Mouse (Mus musculus): Measurements from ENCODE around the gene Bach2.

DNA sequence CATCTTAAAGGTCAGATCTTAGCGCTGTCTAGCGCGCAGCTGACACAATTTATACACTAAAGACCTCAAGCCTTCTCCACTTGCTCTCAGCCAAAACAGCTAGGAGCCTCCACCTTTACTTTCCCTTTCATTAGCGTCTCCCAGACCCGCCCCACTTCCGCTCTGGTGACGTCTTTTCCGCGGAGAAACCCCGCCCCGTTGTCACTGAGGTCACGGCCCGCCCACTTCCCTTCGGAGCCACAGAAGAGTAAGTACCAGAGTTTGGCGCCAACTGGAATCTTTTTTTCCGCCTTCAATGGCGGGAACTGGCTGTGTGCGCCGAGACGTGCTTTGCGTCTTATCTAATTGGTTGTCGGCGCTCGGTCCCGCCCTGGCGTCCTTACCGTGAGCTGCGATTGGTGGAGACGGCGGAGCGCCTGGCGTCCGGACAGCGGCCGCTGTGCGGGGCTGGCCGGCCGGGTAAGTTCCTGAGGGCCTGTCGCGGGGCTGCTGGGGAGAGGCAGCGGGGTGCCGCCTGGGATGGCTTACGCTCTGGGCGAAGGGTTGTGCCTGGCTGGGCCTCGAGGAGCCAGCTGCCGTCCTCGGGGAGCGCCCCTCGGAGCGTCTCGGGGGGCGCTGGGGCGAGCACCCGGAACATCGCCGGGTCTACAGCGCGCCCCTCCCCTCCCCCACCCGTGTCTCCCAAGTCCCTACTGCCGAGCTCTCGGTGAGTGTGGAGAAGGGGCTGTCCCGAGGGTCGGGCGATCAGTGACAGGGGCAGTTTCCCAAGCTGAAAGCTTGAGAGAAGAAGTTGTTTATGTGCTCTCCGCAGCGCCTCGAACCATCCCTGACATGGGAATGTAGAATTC, 376.7 kb downstream of the Bach2 start, which contains the start of gene Casp8ap2:
- TF ChIP-seq MYOD1 (IDR thresholded peaks at IDR 0.05; ENCODE audit: control insufficient read depth, insufficient read length, low read depth), result no peak
- TF ChIP-seq CTCF (IDR thresholded peaks at IDR 0.05; ENCODE audit: control insufficient read depth, insufficient read depth, insufficient read length), result no peak
- TF ChIP-seq FOSL1 (IDR thresholded peaks at IDR 0.05; ENCODE audit: insufficient read depth, low read length, poor library complexity, severe bottlenecking), result no peak
- TF ChIP-seq MYOG (IDR thresholded peaks at IDR 0.05; ENCODE audit: control insufficient read depth, extremely low read depth, insufficient read length), result no peak
- TF ChIP-seq CEBPB (IDR thresholded peaks at IDR 0.05; ENCODE audit: low read depth), result no peak
- TF ChIP-seq USF1 (IDR thresholded peaks at IDR 0.05; ENCODE audit: low read depth), result no peak

Data from C2C12 (cell line).